Mouse (Mus musculus) kidney, postnatal 36 days (tissue): Measurements from ENCODE around the gene St6galnac4.

Experiments used
- DNase-seq, 2 experiments: peaks; one replicate each; pipeline ENCODE4 v3.0.0; 2021 to 2022; ENCODE audit warnings: mixed read lengths in 2 of 2

St6galnac4 gene

GRCm38 (mm10) chr2:32572196-32572595 lies 14.7 kb upstream of the St6galnac4 start:
- no peak for DNase-seq

GRCm38 (mm10) chr2:32574497-32574896 lies 12.4 kb upstream of the St6galnac4 start, which contains the start of gene Pip5kl1:
Gene Pip5kl1 (plus strand): TSS chr2:32574797.
- no peak for DNase-seq

GRCm38 (mm10) chr2:32574901-32575585 lies 11.9 kb upstream of the St6galnac4 start:
- peak in 1 of 2 experiments; percentile 76 for DNase-seq

- DNase-seq, result peak in 1 of 2 experiments; percentile 33
Measured at GRCm38 (mm10) chr2:32575586-32576160, 11.2 kb upstream of the St6galnac4 start, which contains the start of gene 9430097D07Rik. Gene 9430097D07Rik (minus strand): TSS chr2:32575684.

- DNase-seq, result no peak
Measured at GRCm38 (mm10) chr2:32576532-32576931, 10.4 kb upstream of the St6galnac4 start.

- peak; percentile 53 to 65 for DNase-seq
Measured at GRCm38 (mm10) chr2:32578146-32579046, 8.5 kb upstream of the St6galnac4 start.

GRCm38 (mm10) chr2:32581450-32582095 lies 5.3 kb upstream of the St6galnac4 start:
- peak in 1 of 2 experiments; percentile 43 for DNase-seq

GRCm38 (mm10) chr2:32582830-32583799 lies 3.8 kb upstream of the St6galnac4 start:
- DNase-seq, result peak; percentile 85 to 86

GRCm38 (mm10) chr2:32585149-32585714 lies 1.7 kb upstream of the St6galnac4 start:
- DNase-seq, result no peak

- DNase-seq, result peak; percentile 43 to 60
Measured at GRCm38 (mm10) chr2:32587731-32588321, 931 bp downstream of the St6galnac4 start.

- peak; percentile 70 to 74 for DNase-seq
Measured at GRCm38 (mm10) chr2:32589213-32589795, 2.4 kb downstream of the St6galnac4 start.

- peak in 1 of 2 experiments; percentile 33 for DNase-seq
Measured at GRCm38 (mm10) chr2:32590224-32590623, 3.3 kb downstream of the St6galnac4 start.

- DNase-seq, result no peak
Measured at GRCm38 (mm10) chr2:32591249-32591648, 4.4 kb downstream of the St6galnac4 start.

GRCm38 (mm10) chr2:32596725-32597124 lies 9.8 kb downstream of the St6galnac4 start:
- no peak for DNase-seq

GRCm38 (mm10) chr2:32597248-32597647 lies 10.4 kb downstream of the St6galnac4 start:
- DNase-seq, result no peak

- no peak for DNase-seq
Measured at GRCm38 (mm10) chr2:32597699-32598098, 10.8 kb downstream of the St6galnac4 start.

GRCm38 (mm10) chr2:32598506-32598905 lies 11.6 kb downstream of the St6galnac4 start:
- DNase-seq, result peak; percentile 49 to 72

GRCm38 (mm10) chr2:32599409-32599808 lies 12.5 kb downstream of the St6galnac4 start, which contains the start of gene St6galnac6:
Gene St6galnac6 (plus strand): TSS chr2:32599709.
- DNase-seq, result no peak

GRCm38 (mm10) chr2:32601417-32602065 lies 14.6 kb downstream of the St6galnac4 start:
- DNase-seq, result peak in 1 of 2 experiments; percentile 69
